Mouse (Mus musculus) liver, embryonic 15.5 days (tissue): ENCODE results near the gene Cysrt1. TPM values are rescaled to one million over a fixed set of nuclear protein-coding genes. Genes with fewer than 3 reads are reported as not detected.

Source experiments
- ATAC-seq: fragments of 200-750 bp; cut with Nextera tagmentation; 2 replicates; pipeline ENCODE4 v1.8.0; 2017; ENCODE audit warnings: moderate number of reproducible peaks, mild to moderate bottlenecking, moderate library complexity; ENCODE audit not compliant: insufficient read depth
- H3K27ac ChIP-seq: fragments of 300-500 bp; sonication (generic); replicated peaks from 2 replicates; pipeline ENCODE4 v1.5.1; 2015; ENCODE audit warnings: mild to moderate bottlenecking, inconsistent platforms
- H3K27me3 ChIP-seq: fragments of 300-500 bp; sonication (generic); 2 replicates; pipeline ENCODE4 v1.6.1; 2015; ENCODE audit warnings: mild to moderate bottlenecking, inconsistent platforms
- H3K36me3 ChIP-seq: fragments of 300-500 bp; sonication (generic); replicated peaks from 2 replicates; pipeline ENCODE4 v1.6.1; 2015; ENCODE audit warnings: moderate library complexity, mild to moderate bottlenecking, inconsistent platforms
- H3K4me1 ChIP-seq: fragments of 300-500 bp; sonication (generic); replicated peaks from 2 replicates; pipeline ENCODE4 v1.6.1; 2015; ENCODE audit warnings: inconsistent platforms
- H3K4me2 ChIP-seq: fragments of 300-500 bp; sonication (generic); 2 replicates; pipeline ENCODE4 v1.6.1; 2015; ENCODE audit warnings: moderate library complexity, mild to moderate bottlenecking, inconsistent platforms
- H3K4me3 ChIP-seq: fragments of 300-500 bp; sonication (generic); replicated peaks from 2 replicates; pipeline ENCODE4 v1.5.1; 2015; ENCODE audit warnings: mild to moderate bottlenecking, inconsistent platforms
- H3K9ac ChIP-seq: fragments of 300-500 bp; sonication (generic); 2 replicates; pipeline ENCODE4 v1.6.1; 2015; ENCODE audit warnings: moderate library complexity, mild to moderate bottlenecking, inconsistent platforms
- H3K9me3 ChIP-seq: fragments of 300-500 bp; sonication (generic); replicated peaks from 2 replicates; pipeline ENCODE4 v1.6.1; 2016; ENCODE audit warnings: inconsistent platforms
- WGBS: fragments of 180-500 bp; shearing (Covaris S2); methylation state at CpG from one replicate; pipeline ENCODE4 v1.1.7; 2015; ENCODE audit warnings: mixed read lengths; ENCODE audit not compliant: insufficient replicate concordance; 5-methylcytosine and 5-hydroxymethylcytosine counted together
- polyA plus RNA-seq: library from polyadenylated mRNA; unstranded; fragments of >200 nt; fragmentation: Nextera tagmentation; extraction: Ambion mirVana; gene quantifications from 2 replicates; pipeline ENCODE4 v1.2.1, GENCODE M21; 2015

Gene Cysrt1
- polyA plus RNA-seq, 1 experiment from 2014 or later: not detected

DNA sequence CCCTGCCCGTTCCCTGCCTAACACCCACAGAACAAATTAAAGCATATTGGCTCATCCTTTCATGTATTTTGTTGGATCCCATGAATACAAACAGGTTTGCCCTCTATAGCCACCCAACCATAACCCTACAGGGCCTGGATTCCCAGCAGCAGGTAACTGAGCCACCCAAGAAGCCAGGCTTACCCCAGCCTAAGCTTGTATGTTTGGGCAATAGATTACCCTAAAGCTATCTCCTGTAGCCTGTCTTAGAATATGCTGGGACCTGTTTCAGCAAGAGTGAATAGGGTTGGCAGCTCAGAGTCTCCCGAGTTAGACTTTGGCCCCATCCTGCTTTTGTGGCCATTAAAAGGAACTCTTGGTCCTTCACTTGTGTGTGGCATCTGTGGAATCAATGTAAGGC, 43.3 kb upstream of the Cysrt1 start:
- no peak for ATAC-seq
- peaks cover 50% of the 10 kb centered on the region for H3K36me3 ChIP-seq

DNA sequence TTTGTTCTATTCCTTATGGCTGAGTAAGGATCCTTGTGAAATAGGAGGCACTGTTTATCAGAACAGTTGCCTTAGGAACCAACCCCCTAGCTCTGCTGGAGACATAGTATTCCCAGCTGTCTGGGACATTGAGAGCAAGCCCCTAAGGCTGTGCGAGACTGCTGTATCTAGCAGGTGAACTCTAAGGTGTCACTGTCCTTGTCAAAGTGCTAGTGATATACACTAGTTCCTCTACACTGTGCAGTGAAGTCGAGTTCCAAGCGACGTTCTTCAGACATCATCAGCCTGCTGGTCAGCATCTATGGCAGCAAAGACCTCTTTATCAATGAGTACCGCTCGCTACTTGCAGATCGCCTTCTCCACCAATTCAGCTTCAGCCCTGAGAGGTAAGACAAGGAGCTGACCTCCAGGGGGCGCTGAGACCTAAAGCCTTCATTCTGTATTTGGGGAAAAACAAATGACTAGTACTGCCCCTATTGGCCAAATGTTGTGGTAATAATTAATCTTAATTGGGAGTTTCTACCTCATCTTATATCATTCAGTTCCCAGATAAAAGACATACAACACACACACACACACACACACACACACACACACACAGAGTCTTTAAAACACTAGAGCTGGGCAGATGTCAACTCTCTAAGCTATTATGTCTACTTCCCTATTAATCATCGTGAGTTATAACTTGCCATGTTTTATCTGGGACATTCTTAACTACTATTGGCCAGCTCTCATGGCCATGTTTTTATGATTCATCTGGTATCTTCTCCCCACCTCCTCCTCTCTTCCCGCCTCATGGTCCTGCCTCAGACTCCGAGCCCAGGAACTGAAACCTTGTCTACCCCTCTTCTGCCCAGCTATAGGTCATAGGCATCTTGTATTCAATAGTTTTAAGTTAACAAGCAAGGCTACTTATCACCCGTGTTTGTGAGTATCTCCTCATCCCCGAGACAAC, 37.0 kb upstream of the Cysrt1 start:
- no peaks in the 10 kb centered on the region for H3K27me3 ChIP-seq
- no peak overlapping the region for H3K4me3 ChIP-seq
- H3K9me3 ChIP-seq: no peaks in the 10 kb centered on the region
- H3K36me3 ChIP-seq: peaks cover 95% of the 10 kb centered on the region
- no peak overlapping the region for H3K27ac ChIP-seq
- WGBS: 50% methylated on average over 13 of the region's 13 CpGs
- ATAC-seq: peak; percentile 57; the same call in 1 of the 2 replicates
- no peak overlapping the region for H3K4me2 ChIP-seq
- no peak overlapping the region for H3K9ac ChIP-seq
- H3K4me1 ChIP-seq: peaks cover 2% of the 10 kb centered on the region

More for the DNA sequence above, 43.3 kb upstream of the Cysrt1 start:
- no peak overlapping the region for H3K4me3 ChIP-seq
- H3K9ac ChIP-seq: no peak overlapping the region
- H3K4me1 ChIP-seq: peaks cover 16% of the 10 kb centered on the region
- H3K27me3 ChIP-seq: peaks cover 28% of the 10 kb centered on the region
- whole genome bisulfite sequencing: 72% methylated on average over 2 of the region's 2 CpGs
- H3K27ac ChIP-seq: no peak overlapping the region
- H3K9me3 ChIP-seq: no peaks in the 10 kb centered on the region
- H3K4me2 ChIP-seq: no peak overlapping the region

DNA sequence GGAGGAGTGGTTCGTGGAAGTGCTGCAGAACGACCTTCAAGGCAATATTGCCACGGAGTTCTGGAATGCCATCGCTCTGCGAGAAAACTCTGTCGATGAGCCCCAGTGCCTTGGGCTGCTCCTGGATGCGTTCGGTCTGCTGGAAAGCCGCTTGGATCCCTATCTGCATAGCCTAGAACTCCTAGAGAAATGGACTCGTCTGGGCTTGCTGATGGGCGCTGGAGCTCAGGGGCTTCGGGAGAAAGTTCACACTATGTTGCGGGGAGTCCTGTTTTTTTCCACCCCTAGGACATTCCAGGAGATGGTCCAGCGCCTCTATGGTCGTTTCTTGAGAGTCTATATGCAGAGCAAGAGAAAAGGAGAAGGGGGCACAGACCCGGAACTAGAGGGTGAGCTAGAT, 30.8 kb upstream of the Cysrt1 start:
- Histone ChIP-seq H3K9ac (peak overlapping the region; percentile 92), H3K4me1 (peaks cover 43% of the 10 kb centered on the region), H3K36me3 (peaks cover 82% of the 10 kb centered on the region), H3K4me2 (peak overlapping the region; percentile 90), H3K27ac (peak overlapping the region; percentile 78; the same call in 1 of the 2 replicates), H3K27me3 (no peaks in the 10 kb centered on the region), H3K9me3 (no peaks in the 10 kb centered on the region), H3K4me3 (peak overlapping the region; percentile 97)
- no peak for ATAC-seq
- WGBS: 28% methylated on average over 16 of the region's 16 CpGs

DNA sequence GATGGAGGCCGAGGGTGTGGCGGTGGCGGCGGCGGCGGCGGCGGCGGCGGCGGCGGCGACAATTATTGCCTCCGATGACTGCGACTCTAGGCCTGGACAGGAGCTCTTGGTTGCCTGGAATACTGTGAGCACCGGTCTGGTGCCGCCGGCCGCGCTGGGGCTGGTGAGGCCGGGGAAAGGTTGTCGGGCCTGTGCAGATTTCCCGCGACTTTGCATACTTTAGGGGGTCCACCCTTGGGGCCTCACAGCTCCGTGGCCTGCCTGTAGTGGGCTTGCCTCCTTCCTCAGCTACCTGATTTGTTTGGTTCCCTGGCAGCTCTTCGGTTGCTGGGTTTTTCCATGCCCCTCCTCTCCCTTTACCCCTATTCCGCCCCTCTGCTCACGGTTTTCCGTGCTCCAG, 30.3 kb upstream of the Cysrt1 start:
- peak; percentile 43 for ATAC-seq
- peaks cover 82% of the 10 kb centered on the region for H3K36me3 ChIP-seq

DNA sequence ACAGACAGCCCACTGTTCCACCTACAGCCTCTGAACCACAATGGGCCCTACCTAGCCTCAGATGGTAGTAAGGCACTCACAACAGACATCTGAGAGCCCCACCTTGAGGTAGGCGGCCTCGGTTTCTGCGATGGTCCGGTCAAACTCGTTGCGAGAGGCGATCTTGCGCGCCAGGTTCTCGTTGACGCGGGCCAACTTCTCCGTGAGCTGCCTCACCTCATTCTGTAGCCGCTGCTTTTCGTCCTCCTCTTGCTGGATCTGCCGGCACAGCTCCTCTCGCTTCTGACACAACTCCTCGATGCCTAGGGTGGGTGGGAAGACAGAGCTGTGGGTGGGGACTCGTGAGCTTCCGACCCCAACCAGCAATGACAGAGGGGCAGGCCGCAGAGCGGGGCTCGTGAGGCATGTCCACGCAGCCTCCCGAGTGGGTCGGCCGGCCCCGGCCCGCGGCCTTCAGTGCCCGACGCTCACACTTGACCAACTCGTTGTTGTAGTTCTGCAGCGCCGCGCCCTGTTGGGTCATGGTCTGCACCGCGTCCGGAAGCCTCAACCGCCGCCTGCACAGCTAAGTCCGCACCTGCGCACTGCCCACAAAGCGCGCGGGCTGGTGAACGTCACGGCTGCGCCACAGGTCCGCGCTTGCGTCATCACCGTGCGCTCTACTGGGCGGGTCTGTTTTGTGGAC, 29.7 kb upstream of the Cysrt1 start, which contains the start of the genes Ssna1 and Anapc2:
Gene Ssna1, minus strand, starts transcription at position 612 of the 685 bp plus-strand sequence.
Gene Anapc2, plus strand, starts transcription at position 652 of the 685 bp plus-strand sequence.
- H3K9ac ChIP-seq: peak within 1 kb of the TSS; percentile 92
- peak within 1 kb of the TSS; percentile 91 for H3K27ac ChIP-seq
- H3K36me3 ChIP-seq: peaks cover 77% of the 10 kb centered on the region
- peak; percentile 93 for ATAC-seq
- H3K4me1 ChIP-seq: peaks cover 53% of the 10 kb centered on the region
- H3K4me2 ChIP-seq: peak within 1 kb of the TSS; percentile 90
- WGBS: under 1% methylated on average over 55 of the region's 55 CpGs
- no peaks in the 10 kb centered on the region for H3K9me3 ChIP-seq
- H3K4me3 ChIP-seq: peak within 1 kb of the TSS; percentile 97
- H3K27me3 ChIP-seq: no peaks in the 10 kb centered on the region

More for the DNA sequence above, 30.3 kb upstream of the Cysrt1 start:
- Histone ChIP-seq H3K27ac (peak overlapping the region; percentile 78), H3K9ac (peak overlapping the region; percentile 92), H3K27me3 (no peaks in the 10 kb centered on the region), H3K4me2 (peak overlapping the region; percentile 90), H3K9me3 (no peaks in the 10 kb centered on the region), H3K4me1 (peaks cover 48% of the 10 kb centered on the region), H3K4me3 (peak overlapping the region; percentile 97)
- under 1% methylated on average over 29 of the region's 29 CpGs for WGBS

DNA sequence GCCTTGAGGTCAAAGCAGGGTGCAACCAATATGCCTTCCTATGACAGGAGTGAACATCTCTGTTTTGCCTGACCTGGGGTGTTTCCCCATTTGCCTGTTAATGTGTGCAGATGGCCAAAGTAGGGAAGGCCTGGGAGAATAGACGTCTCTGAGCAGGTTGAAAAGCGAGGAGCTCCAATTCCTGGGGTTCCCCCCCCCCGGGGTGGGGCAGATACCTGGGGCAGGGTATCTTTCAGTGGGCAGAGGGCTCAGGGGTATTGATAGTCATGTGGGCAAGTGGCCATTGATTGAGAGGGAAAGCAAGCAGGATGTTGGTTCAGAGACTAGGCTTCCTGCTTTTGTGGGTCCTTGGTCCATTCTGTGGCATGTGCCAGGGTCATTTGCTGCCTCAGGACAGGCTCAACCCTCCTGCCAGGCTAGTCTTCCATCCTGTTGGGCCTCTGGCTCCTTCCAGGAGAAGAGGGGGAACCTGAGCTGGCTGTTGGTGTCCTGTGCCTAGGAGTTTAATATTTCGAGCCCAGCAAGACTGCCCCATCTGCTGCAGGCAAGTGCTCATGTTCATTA, 25.6 kb upstream of the Cysrt1 start:
- ATAC-seq: no peak
- H3K27ac ChIP-seq: peak overlapping the region; percentile 66
- H3K27me3 ChIP-seq: 0 out of 2 replicates have a peak, but pooled peaks cover 3% of the 10 kb centered on the region
- 67% methylated on average over 4 of the region's 4 CpGs for WGBS
- H3K4me2 ChIP-seq: no peak overlapping the region
- no peaks in the 10 kb centered on the region for H3K9me3 ChIP-seq
- no peak overlapping the region for H3K4me3 ChIP-seq
- H3K4me1 ChIP-seq: peaks cover 79% of the 10 kb centered on the region
- H3K9ac ChIP-seq: no peak overlapping the region
- H3K36me3 ChIP-seq: peaks cover 39% of the 10 kb centered on the region

DNA sequence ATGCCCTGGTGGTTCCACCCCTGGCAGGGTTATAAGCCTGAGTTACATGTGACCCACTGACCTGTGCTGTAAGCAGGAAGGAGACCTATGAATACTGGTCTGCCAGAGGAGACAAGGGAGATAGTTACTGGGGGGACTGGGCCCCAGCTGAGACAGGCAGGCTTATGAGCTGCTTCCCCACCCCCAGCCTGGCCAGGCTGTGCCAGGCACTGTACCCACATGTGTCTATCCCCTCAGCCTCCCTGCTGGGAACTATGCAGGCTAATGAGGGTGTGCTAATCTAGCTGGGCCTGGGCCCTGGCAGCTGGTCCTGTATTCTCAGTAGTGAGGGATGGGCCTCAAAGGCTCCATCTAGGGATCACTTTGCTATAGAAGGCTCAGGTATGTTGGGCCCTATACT, 25.0 kb upstream of the Cysrt1 start:
- 0 out of 2 replicates have a peak, but pooled peaks cover 3% of the 10 kb centered on the region for H3K27me3 ChIP-seq
- peaks cover 39% of the 10 kb centered on the region for H3K36me3 ChIP-seq
- ATAC-seq: no peak
- H3K4me1 ChIP-seq: peaks cover 81% of the 10 kb centered on the region
- H3K9ac ChIP-seq: no peak overlapping the region
- no peaks in the 10 kb centered on the region for H3K9me3 ChIP-seq
- H3K4me3 ChIP-seq: no peak overlapping the region
- peak overlapping the region; percentile 66 for H3K27ac ChIP-seq
- 0 out of 2 replicates have a peak overlapping the region, but pooled peaks have one; percentile 100 for H3K4me2 ChIP-seq

DNA sequence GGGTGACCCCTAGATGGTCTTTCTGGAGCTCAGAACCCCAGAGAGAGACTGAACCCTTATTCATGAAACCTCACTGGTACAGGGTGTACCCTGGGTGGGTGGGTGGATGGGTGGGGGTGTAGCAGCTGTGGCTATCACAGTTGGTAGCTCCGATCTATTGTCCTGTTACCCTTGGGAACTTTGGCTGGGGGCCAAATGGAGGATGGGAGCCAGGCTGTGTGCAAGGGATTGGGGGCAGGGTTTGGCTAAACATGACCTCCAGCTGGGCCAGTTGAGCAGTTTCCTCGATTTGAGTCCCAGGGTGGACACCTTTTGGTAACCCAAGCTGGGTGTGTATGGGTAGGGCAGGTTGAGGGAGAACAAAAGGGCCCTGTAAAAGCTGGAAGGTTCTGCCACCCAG, 24.5 kb upstream of the Cysrt1 start:
- peak overlapping the region; percentile 66 for H3K27ac ChIP-seq
- no peak overlapping the region for H3K9ac ChIP-seq
- H3K27me3 ChIP-seq: 0 out of 2 replicates have a peak, but pooled peaks cover 3% of the 10 kb centered on the region
- no peak for ATAC-seq
- 36% methylated on average over 2 of the region's 2 CpGs for WGBS
- peaks cover 85% of the 10 kb centered on the region for H3K4me1 ChIP-seq
- no peak overlapping the region for H3K4me3 ChIP-seq
- peak overlapping the region; percentile 100 for H3K4me2 ChIP-seq
- peaks cover 39% of the 10 kb centered on the region for H3K36me3 ChIP-seq
- H3K9me3 ChIP-seq: no peaks in the 10 kb centered on the region

DNA sequence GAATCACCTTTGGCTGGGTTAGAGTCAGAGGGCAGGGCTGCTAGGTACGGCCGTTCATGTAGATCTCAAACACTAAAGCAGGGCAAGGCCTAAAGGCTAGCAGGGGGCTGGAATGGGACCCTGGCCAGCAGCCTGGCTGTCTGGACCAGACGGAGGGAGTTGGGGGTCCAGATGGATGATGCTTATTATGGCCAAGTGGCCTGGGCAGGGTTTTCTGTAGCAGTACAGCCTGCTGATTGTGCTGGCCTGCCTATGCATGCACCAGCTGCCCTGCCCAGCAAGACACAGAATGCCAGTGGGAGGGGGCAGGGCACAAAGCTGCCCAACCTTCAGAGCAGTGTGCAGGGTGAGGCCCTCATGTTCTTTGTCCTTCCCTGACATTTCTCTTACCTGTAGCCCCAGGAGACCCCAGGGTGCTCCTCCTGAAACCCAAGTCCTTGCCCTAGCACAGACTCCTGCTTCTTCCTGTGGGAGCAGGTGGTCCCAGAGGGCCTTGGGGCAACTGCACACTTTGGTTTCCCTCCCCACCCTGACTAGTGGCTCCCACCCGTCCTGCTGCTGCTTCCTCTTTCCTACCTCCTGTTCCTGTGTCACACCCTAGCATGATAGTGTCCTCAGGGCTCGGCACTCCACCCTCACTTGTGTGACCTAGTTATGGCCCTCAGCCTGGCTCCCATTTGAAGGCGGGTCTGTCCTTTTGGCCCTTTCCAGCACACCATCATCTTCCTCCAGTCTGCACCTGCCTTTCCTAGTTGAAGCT, 23.8 kb upstream of the Cysrt1 start:
- Histone ChIP-seq H3K4me3 (peak overlapping the region; percentile 9; the same call in 1 of the 2 replicates), H3K4me2 (peak overlapping the region; percentile 100), H3K27me3 (0 out of 2 replicates have a peak, but pooled peaks cover 3% of the 10 kb centered on the region), H3K9me3 (no peaks in the 10 kb centered on the region), H3K9ac (peak overlapping the region; percentile 41), H3K4me1 (peaks cover 84% of the 10 kb centered on the region), H3K27ac (peak overlapping the region; percentile 66), H3K36me3 (peaks cover 36% of the 10 kb centered on the region)
- no peak for ATAC-seq
- 46% methylated on average over 6 of the region's 6 CpGs for WGBS

DNA sequence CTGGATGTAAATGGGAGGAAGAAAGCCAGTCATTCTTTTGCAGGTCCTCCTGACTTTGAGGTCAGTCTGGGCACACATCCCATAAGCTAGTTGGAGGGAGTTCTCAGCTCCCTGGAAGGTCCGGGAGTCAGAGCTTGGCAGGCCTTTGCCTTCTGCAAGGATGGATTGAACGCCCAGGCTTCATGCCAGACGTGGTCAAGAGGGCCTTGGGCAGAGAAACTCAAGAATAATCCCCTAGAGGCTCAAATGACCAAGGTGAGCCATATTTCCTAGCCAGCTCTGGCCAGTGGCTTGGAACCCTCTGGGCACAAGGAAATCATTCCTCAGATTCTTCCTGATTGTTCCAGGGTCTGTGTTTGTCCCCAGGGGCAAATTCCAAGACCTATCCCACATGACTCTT, 22.6 kb upstream of the Cysrt1 start:
- peaks cover 23% of the 10 kb centered on the region for H3K36me3 ChIP-seq
- peaks cover 71% of the 10 kb centered on the region for H3K4me1 ChIP-seq
- no peak for ATAC-seq
- peak overlapping the region; percentile 100 for H3K4me2 ChIP-seq
- H3K9ac ChIP-seq: no peak overlapping the region
- H3K4me3 ChIP-seq: no peak overlapping the region
- no peaks in the 10 kb centered on the region for H3K9me3 ChIP-seq
- H3K27me3 ChIP-seq: 0 out of 2 replicates have a peak, but pooled peaks cover 3% of the 10 kb centered on the region
- H3K27ac ChIP-seq: no peak overlapping the region
- WGBS: 64% methylated on average over 3 of the region's 3 CpGs
